In the genomic region with DNA sequence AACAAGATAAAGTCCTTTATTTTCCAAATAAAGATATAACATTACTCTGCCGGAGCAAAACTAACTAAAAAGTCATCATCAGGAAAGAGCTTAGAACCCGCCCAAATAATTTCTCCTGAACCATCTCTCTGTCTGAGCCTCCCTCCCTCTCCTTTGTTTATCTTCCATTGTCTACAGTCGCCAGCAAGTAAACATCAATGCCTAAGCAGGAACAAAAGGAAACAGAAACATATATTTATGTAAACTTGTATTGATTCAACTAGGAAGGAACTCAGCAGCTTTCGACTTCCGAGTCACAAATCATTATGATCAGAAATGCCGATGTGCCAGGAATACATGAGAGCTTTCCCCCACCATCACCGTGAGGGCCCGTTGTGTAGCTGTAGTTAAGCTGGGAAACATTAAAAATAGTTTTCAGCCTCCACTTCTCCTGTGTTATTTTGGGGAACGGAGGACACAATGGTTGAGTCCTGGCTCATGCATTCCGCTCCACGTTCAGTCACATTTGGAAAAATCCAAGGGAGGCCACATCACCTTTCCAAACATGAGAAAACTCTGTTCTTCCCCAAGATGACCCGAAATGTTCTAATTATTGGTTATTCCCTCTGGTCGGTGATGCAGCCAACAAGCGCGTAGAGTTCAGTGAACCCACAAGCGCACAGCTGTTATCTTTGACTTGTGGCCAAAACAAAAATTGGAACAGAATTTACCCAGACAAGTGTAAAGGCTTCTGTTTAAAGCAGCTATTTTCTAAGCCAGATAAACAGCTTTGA, we compare ENCODE assay signal across 8 mouse cellular contexts.
A peak's percentile ranks its signal among the peaks of the same experiment; 100 is the strongest.
DNase-seq lines count a peak whose midpoint lies in the region; ATAC-seq and TF ChIP-seq lines count a peak whose summit lies in the region.

No protein-coding gene starts in this region.

- WGBS in forebrain, embryonic 16.5 days, result 65% methylated on average over 16 of the region's 16 CpGs
- WGBS in forebrain, embryonic 10.5 days, result 92% methylated on average over 16 of the region's 16 CpGs
- 70% methylated on average over 16 of the region's 16 CpGs for WGBS in small intestine, adult 2 months
- WGBS in intestine, embryonic 16.5 days, result 68% methylated on average over 16 of the region's 16 CpGs

- TF ChIP-seq POLR2A in brain, embryonic 14.5 days (IDR thresholded peaks at IDR 0.05; ENCODE audit: borderline replicate concordance, extremely low read depth, insufficient read depth, insufficient read length, poor library complexity, severe bottlenecking), result no peak
- TF ChIP-seq POLR2A in small intestine, adult 2 months (IDR thresholded peaks at IDR 0.05; ENCODE audit: low read depth, low read length), result no peak

- H3K9me3 ChIP-seq in forebrain, embryonic 16.5 days (ENCODE audit: control insufficient read depth, low read length), result no peaks in the 10 kb centered on the region
- H3K9me3 ChIP-seq in forebrain, embryonic 10.5 days, result no peaks in the 10 kb centered on the region
- H3K9me3 ChIP-seq in intestine, embryonic 16.5 days (ENCODE audit: control insufficient read depth, low read length), result no peaks in the 10 kb centered on the region

- H3K4me3 ChIP-seq in forebrain, embryonic 16.5 days (replicated peaks; ENCODE audit: low read length), result no peak overlapping the region
- no peak overlapping the region for H3K4me3 ChIP-seq in forebrain, embryonic 10.5 days
- H3K4me3 ChIP-seq in small intestine, adult 2 months (ENCODE audit: low read depth, low read length), result no peak overlapping the region
- H3K4me3 ChIP-seq in intestine, embryonic 16.5 days (ENCODE audit: low read length), result no peak overlapping the region

- no peak overlapping the region for H3K9ac ChIP-seq in forebrain, embryonic 16.5 days (replicated peaks; ENCODE audit: low read depth, low read length)
- H3K9ac ChIP-seq in intestine, embryonic 16.5 days (ENCODE audit: low read depth, low read length), result no peak overlapping the region

- H3K36me3 ChIP-seq in forebrain, embryonic 16.5 days (ENCODE audit: control insufficient read depth, insufficient read depth), result no peaks in the 10 kb centered on the region
- H3K36me3 ChIP-seq in forebrain, embryonic 10.5 days (replicated peaks), result no peaks in the 10 kb centered on the region
- no peaks in the 10 kb centered on the region for H3K36me3 ChIP-seq in small intestine, adult 2 months (ENCODE audit: control insufficient read depth, insufficient read depth, low read length)
- no peaks in the 10 kb centered on the region for H3K36me3 ChIP-seq in intestine, embryonic 16.5 days (ENCODE audit: control insufficient read depth, insufficient read depth, low read length)

- TF ChIP-seq CTCF in brain, embryonic 14.5 days (IDR thresholded peaks at IDR 0.05; ENCODE audit: borderline replicate concordance, extremely low read depth, insufficient read depth, insufficient read length), result no peak
- no peak for TF ChIP-seq CTCF in small intestine, adult 2 months (IDR thresholded peaks at IDR 0.05; ENCODE audit: extremely low read depth, insufficient read length, insufficient replicate concordance, low read depth, low read length)

- ATAC-seq in forebrain, embryonic 16.5 days, result peak; percentile 82
- ATAC-seq in intestine, embryonic 16.5 days, result no peak

- H3K4me1 ChIP-seq in forebrain, embryonic 16.5 days (replicated peaks; ENCODE audit: control insufficient read depth, insufficient read depth, low read length), result peaks cover 11% of the 10 kb centered on the region
- H3K4me1 ChIP-seq in forebrain, embryonic 10.5 days, result no peaks in the 10 kb centered on the region
- no peaks in the 10 kb centered on the region for H3K4me1 ChIP-seq in small intestine, adult 2 months (ENCODE audit: control insufficient read depth, insufficient read depth, insufficient read length, low read length)
- H3K4me1 ChIP-seq in intestine, embryonic 16.5 days (ENCODE audit: control insufficient read depth, insufficient read depth, low read length), result no peaks in the 10 kb centered on the region

- H3K4me2 ChIP-seq in forebrain, embryonic 16.5 days (ENCODE audit: low read length), result no peak overlapping the region
- H3K4me2 ChIP-seq in intestine, embryonic 16.5 days (ENCODE audit: low read depth, low read length), result no peak overlapping the region

- H3K27me3 ChIP-seq in forebrain, embryonic 16.5 days (replicated peaks; ENCODE audit: control insufficient read depth, insufficient read depth, low read length), result no peaks in the 10 kb centered on the region
- H3K27me3 ChIP-seq in forebrain, embryonic 10.5 days (ENCODE audit: poor library complexity, severe bottlenecking), result no peaks in the 10 kb centered on the region
- no peaks in the 10 kb centered on the region for H3K27me3 ChIP-seq in small intestine, adult 2 months (ENCODE audit: control insufficient read depth, insufficient read depth, low read length)
- no peaks in the 10 kb centered on the region for H3K27me3 ChIP-seq in intestine, embryonic 16.5 days (replicated peaks; ENCODE audit: control insufficient read depth, insufficient read depth, low read length)

- H3K27ac ChIP-seq in forebrain, embryonic 16.5 days (ENCODE audit: low read length), result peak overlapping the region; percentile 25; the same call in 1 of the 2 replicates
- H3K27ac ChIP-seq in forebrain, embryonic 10.5 days, result no peak overlapping the region
- H3K27ac ChIP-seq in small intestine, adult 2 months (ENCODE audit: insufficient read depth, low read depth, low read length), result 0 out of 2 replicates have a peak overlapping the region, but pooled peaks have one; percentile 15
- no peak overlapping the region for H3K27ac ChIP-seq in intestine, embryonic 16.5 days (ENCODE audit: low read length)

- DNase-seq in forebrain, embryonic 10.5 days (ENCODE audit: extremely low spot score, low spot score), result no peak
- DNase-seq in brain, embryonic 14.5 days (ENCODE audit: low read depth), result peak; percentile 75
- peak; percentile 76 to 85 for DNase-seq in heart, adult 9 months (ENCODE audit: low spot score in 2 of 2)
- peak; percentile 56 to 84 for DNase-seq in layer of hippocampus, postnatal 14 days (ENCODE audit: low spot score in 2 of 2)
- no peak for DNase-seq in liver

Comparison
In these comparisons a context has a peak if more than half of its experiments do, and no peak if none do; other contexts are left out.
1. H3K27ac ChIP-seq: peak in forebrain, embryonic 16.5 days (single experiment) and small intestine, adult 2 months (single experiment); none in forebrain, embryonic 10.5 days (single experiment) and intestine, embryonic 16.5 days (single experiment).
2. DNase-seq: peak in brain, embryonic 14.5 days (single experiment), heart, adult 9 months (2 of 2) and layer of hippocampus, postnatal 14 days (2 of 2); none in forebrain, embryonic 10.5 days (single experiment) and liver (single experiment).